Mouse (Mus musculus): ENCODE data around the gene Chst7.

The Chst7 gene

GRCm38 (mm10) chrX:20059381-20059971, at the start of gene Chst7:
Gene Chst7 (plus strand): TSS chrX:20059560.
- DNase-seq (ENCODE audit: low spot score) = peak; percentile 65

- DNase-seq (ENCODE audit: low spot score) = no peak
These were observed 47.1 kb upstream of the Chst7 start for GRCm38 (mm10) chrX:20012211-20012610.

GRCm38 (mm10) chrX:20020942-20021341, 38.4 kb upstream of the Chst7 start:
- no peak for DNase-seq (ENCODE audit: low spot score)

- DNase-seq (ENCODE audit: low spot score) = no peak
These were observed 872 bp downstream of the Chst7 start for GRCm38 (mm10) chrX:20060096-20060768.

GRCm38 (mm10) chrX:20060769-20061315, 1.5 kb downstream of the Chst7 start:
- no peak for DNase-seq (ENCODE audit: low spot score)

DNA sequence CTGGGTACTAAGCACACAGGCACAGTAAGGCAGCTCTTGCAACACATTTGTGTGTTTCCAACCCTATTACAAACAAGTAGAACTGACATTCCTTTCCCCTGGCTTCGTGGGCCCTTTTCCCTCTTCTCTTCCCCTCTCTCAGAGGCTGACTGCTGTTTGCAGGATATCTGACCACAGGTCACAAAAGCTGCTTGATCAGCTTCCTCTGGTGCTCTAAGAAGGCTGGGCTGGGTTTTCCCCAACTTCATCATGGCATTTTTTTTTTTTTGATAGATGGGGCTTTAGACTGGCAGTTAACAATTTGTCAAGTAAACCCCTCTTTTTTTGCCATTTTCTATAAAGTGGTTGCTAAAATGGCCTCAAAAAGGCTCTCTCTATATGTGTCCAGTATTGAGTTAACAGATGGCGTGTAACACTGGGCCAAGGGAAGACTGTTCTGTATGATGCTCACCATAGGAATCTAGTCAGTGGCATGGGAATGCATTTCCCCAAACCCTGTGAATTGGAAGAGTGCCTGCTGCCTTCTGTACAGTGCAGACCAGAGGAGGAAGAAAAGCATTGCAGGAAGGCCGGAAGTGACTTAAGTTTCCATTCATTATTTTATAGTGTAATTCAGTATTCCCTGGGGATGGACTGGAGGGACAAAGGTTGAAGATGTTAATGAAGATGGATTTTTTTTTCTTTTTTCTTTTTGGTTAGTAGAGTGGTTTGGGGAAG, 2.6 kb downstream of the Chst7 start:
- no peak for DNase-seq (ENCODE audit: low spot score)

GRCm38 (mm10) chrX:20066636-20067035, 7.3 kb downstream of the Chst7 start:
- no peak for DNase-seq (ENCODE audit: low spot score)

GRCm38 (mm10) chrX:20070196-20070595, 10.8 kb downstream of the Chst7 start:
- no peak for DNase-seq (ENCODE audit: low spot score)

GRCm38 (mm10) chrX:20117717-20118116, 58.4 kb downstream of the Chst7 start:
- no peak for DNase-seq (ENCODE audit: low spot score)

DNA sequence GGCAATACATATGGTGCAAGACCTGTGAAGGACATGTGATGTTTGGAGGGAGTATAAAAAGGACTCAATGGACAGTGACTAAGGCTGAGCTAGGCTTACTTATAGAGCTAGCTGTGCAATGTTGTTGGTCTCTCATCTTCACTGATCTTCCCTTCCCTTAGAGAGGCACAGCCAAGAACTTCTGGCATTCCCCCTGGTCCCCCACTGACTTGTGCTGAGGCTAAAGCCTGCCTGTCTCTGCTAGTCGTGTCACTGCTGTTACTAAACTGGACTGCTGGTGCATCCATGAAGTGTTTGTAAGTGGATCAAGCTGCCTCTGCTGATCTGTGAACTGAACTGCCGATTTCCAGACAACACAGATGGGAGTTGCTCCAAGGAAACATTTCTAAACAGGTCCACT, 66.1 kb downstream of the Chst7 start:
- no peak for DNase-seq (ENCODE audit: low spot score)

- no peak for DNase-seq (ENCODE audit: low spot score)
These were observed 69.6 kb downstream of the Chst7 start for GRCm38 (mm10) chrX:20128951-20129350.

- DNase-seq (ENCODE audit: low spot score) = no peak
These were observed 70.1 kb downstream of the Chst7 start for GRCm38 (mm10) chrX:20129466-20129865.
